Mouse (Mus musculus) CH12.LX (cell line): Measurements from ENCODE around the gene Fn1. TPM values are rescaled to one million over a fixed set of nuclear protein-coding genes. Genes with fewer than 3 reads are reported as not detected.

ENCODE experiments used
- DNase-seq: peaks from one replicate; pipeline ENCODE4 v3.0.0-alpha.2; 2013; ENCODE audit errors: extremely low read depth
- H3K27ac ChIP-seq: 2 replicates; pipeline ENCODE4 v1.5.1; 2012; ENCODE audit warnings: low read depth, mild to moderate bottlenecking, control low read depth, moderate library complexity; ENCODE audit not compliant: insufficient read depth
- H3K27me3 ChIP-seq: replicated peaks from 2 replicates; pipeline ENCODE3; 2012; ENCODE audit warnings: inconsistent platforms
- H3K36me3 ChIP-seq, 2 experiments: replicated peaks in 1 of 2; 2 replicates each; pipeline versions ENCODE3 to v1.6.1; 2012; ENCODE audit warnings: inconsistent platforms in 1 of 2, low read length in 1 of 2, mild to moderate bottlenecking in 1 of 2, mixed read lengths in 1 of 2, moderate library complexity in 1 of 2; ENCODE audit not compliant: control insufficient read depth in 1 of 2, insufficient read depth in 1 of 2
- H3K4me1 ChIP-seq, 2 experiments: 2 replicates each; pipeline ENCODE4 v1.6.1; 2012; ENCODE audit warnings: inconsistent platforms in 1 of 2, moderate library complexity in 1 of 2; ENCODE audit not compliant: insufficient read depth in 2 of 2, control insufficient read depth in 1 of 2
- H3K4me2 ChIP-seq: 2 replicates; pipeline ENCODE4 v1.6.1; 2012; ENCODE audit warnings: low read depth, mild to moderate bottlenecking, control low read depth; ENCODE audit not compliant: poor library complexity, insufficient read depth, severe bottlenecking
- H3K4me3 ChIP-seq, 3 experiments: fragments of 150-350 bp in 1 of 3; sonication (generic) in 1 of 3; replicated peaks in 1 of 3; 2 replicates each; pipeline versions ENCODE3 to v1.5.1; 2011 to 2012; ENCODE audit warnings: low read depth in 2 of 3, low read length in 2 of 3, mild to moderate bottlenecking in 2 of 3, moderate library complexity in 2 of 3, control low read depth in 1 of 3, improper control_type of control experiment in 1 of 3, inconsistent platforms in 1 of 3, mixed read lengths in 1 of 3; ENCODE audit not compliant: poor library complexity in 1 of 3
- H3K79me2 ChIP-seq: replicated peaks from 2 replicates; pipeline ENCODE4 v1.6.1; 2012; ENCODE audit warnings: mild to moderate bottlenecking, moderate library complexity; ENCODE audit not compliant: control insufficient read depth, poor library complexity, insufficient read depth, severe bottlenecking; ENCODE audit errors: extremely low read depth
- H3K9ac ChIP-seq: 2 replicates; pipeline ENCODE4 v1.6.1; 2012; ENCODE audit warnings: low read depth, mild to moderate bottlenecking, control low read depth, moderate library complexity; ENCODE audit not compliant: insufficient read depth
- H3K9me3 ChIP-seq: replicated peaks from 2 replicates; pipeline ENCODE3; 2012; ENCODE audit warnings: low read length, inconsistent platforms, mixed read lengths
- CTCF ChIP-seq, 2 experiments: IDR thresholded peaks in 1 of 2; conservative IDR thresholded peaks in 1 of 2; 2 replicates each; pipeline ENCODE4 v1.5.1; 2011 to 2012; ENCODE audit warnings: low read depth in 2 of 2, low read length in 2 of 2, improper control_type of control experiment in 1 of 2, inconsistent platforms in 1 of 2, mild to moderate bottlenecking in 1 of 2, moderate library complexity in 1 of 2
- ELF1 ChIP-seq: IDR thresholded peaks from 2 replicates; pipeline ENCODE4 v1.6.1; 2014; ENCODE audit warnings: low read depth, mild to moderate bottlenecking, inconsistent platforms, low read length, improper control_type of control experiment
- ETS1 ChIP-seq: conservative IDR thresholded peaks from 2 replicates; pipeline ENCODE4 v1.6.1; 2012; ENCODE audit warnings: low read depth, mild to moderate bottlenecking, inconsistent platforms, low read length, improper control_type of control experiment, moderate library complexity
- GABPA ChIP-seq: IDR thresholded peaks from 2 replicates; pipeline ENCODE4 v1.6.1; 2012; ENCODE audit warnings: low read depth, low read length, improper control_type of control experiment, inconsistent platforms; ENCODE audit not compliant: insufficient replicate concordance
- HCFC1 ChIP-seq: IDR thresholded peaks from 2 replicates; pipeline ENCODE4 v1.6.1; 2012; ENCODE audit warnings: low read depth, mild to moderate bottlenecking, inconsistent platforms, low read length, improper control_type of control experiment
- JUN ChIP-seq: IDR thresholded peaks from 2 replicates; pipeline ENCODE4 v1.6.1; 2011; ENCODE audit warnings: low read depth, mild to moderate bottlenecking, low read length, improper control_type of control experiment, moderate library complexity; ENCODE audit not compliant: insufficient read depth
- KAT2A ChIP-seq: IDR thresholded peaks from 2 replicates; pipeline ENCODE4 v1.6.1; 2012; ENCODE audit warnings: low read length, improper control_type of control experiment, inconsistent platforms; ENCODE audit not compliant: insufficient replicate concordance
- MAZ ChIP-seq: IDR thresholded peaks from 2 replicates; pipeline ENCODE4 v1.6.1; 2012; ENCODE audit warnings: low read depth, mild to moderate bottlenecking, inconsistent platforms, low read length, improper control_type of control experiment, moderate library complexity
- NELFE ChIP-seq: IDR thresholded peaks from 2 replicates; pipeline ENCODE4 v1.6.1; 2011; ENCODE audit warnings: low read depth, low read length, improper control_type of control experiment
- PAX5 ChIP-seq: IDR thresholded peaks from 2 replicates; pipeline ENCODE4 v1.6.1; 2012; ENCODE audit warnings: low read length, inconsistent platforms, mixed read lengths
- POLR2A ChIP-seq: IDR thresholded peaks from 2 replicates; pipeline ENCODE4 v1.6.1; 2011; ENCODE audit warnings: low read depth, mild to moderate bottlenecking, improper control_type of control experiment, low read length
- POLR2AphosphoS2 ChIP-seq: IDR thresholded peaks from 2 replicates; pipeline ENCODE4 v1.6.1; 2011; ENCODE audit warnings: low read depth, low read length, improper control_type of control experiment
- RCOR1 ChIP-seq: conservative IDR thresholded peaks from 2 replicates; pipeline ENCODE4 v1.6.1; 2012; ENCODE audit warnings: low read depth, mild to moderate bottlenecking, inconsistent platforms, low read length, improper control_type of control experiment
- SMC3 ChIP-seq: IDR thresholded peaks from 2 replicates; pipeline ENCODE4 v1.6.1; 2011; ENCODE audit warnings: low read depth, low read length, improper control_type of control experiment
- TBP ChIP-seq: conservative IDR thresholded peaks from 2 replicates; pipeline ENCODE4 v1.6.1; 2011; ENCODE audit warnings: low read depth, low read length, improper control_type of control experiment
- UBTF ChIP-seq: IDR thresholded peaks from 2 replicates; pipeline ENCODE4 v1.6.1; 2012; ENCODE audit warnings: low read depth, mild to moderate bottlenecking, inconsistent platforms, low read length, improper control_type of control experiment, moderate library complexity
- ZC3H11A ChIP-seq: IDR thresholded peaks from 2 replicates; pipeline ENCODE4 v1.6.1; 2012; ENCODE audit warnings: low read depth, mild to moderate bottlenecking, inconsistent platforms, low read length, improper control_type of control experiment
- ZMIZ1 ChIP-seq: IDR thresholded peaks from 2 replicates; pipeline ENCODE4 v1.6.1; 2012; ENCODE audit warnings: low read depth, mild to moderate bottlenecking, inconsistent platforms, low read length, improper control_type of control experiment
- ZNF384 ChIP-seq: IDR thresholded peaks from 2 replicates; pipeline ENCODE4 v1.6.1; 2012; ENCODE audit warnings: low read depth, low read length, improper control_type of control experiment, inconsistent platforms
- dilution Hi-C: fragments of 300-500 bp; cut with MboI; formaldehyde crosslinking; loops from 2 replicates; pipeline ENCODE4 v1.14.3; 2020; ENCODE audit warnings: low sequenced_read_pairs; ENCODE audit not compliant: extremely low pct_unique_long_range_greater_than_20kb, extremely low pct_ligation_motif_present
- in situ Hi-C: fragments of 300-500 bp; cut with MboI; formaldehyde crosslinking; loops from 3 replicates; pipeline ENCODE4 v1.14.3; 2019; ENCODE audit warnings: low sequenced_read_pairs, low pct_ligation_motif_present, low pct_unique_long_range_greater_than_20kb, mixed read lengths
- polyA plus RNA-seq: library from polyadenylated mRNA; unstranded; fragments of >175 nt; gene quantifications from 2 replicates; pipeline ENCODE4 v1.2.1, GENCODE M21; 2012; ENCODE audit warnings: low read depth; ENCODE audit not compliant: insufficient read length
- total RNA-seq, 2 experiments: library from RNA; depleted of rRNA; stranded (reverse); fragments of 300-350 nt in 1 of 2; fragments of >200 nt in 1 of 2; gene quantifications; 2 replicates each; pipeline ENCODE4 v1.2.3; 2012 to 2014

Fn1 gene
- total and polyA plus RNA-seq, 3 experiments = 0.17 to 0.20 TPM; not detected in 1

DNA sequence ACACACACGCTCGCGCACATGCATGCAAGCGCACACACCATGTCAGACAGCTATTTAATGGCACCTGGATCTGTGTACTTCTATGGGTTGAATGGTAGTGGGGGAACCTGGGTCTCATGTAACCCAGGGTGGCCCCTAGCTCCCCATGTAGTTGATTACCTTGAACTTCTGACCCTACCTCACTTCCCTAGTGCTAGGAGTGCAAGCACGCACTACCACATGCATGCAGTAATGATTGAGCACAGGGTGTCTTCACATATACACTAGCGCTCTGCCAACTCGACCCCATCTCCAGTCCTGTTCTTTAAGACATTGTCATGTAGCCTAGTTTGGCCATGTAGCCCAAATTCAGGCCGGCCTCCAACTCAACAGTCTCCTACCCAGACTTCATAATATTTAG is 69.7 kb downstream of the Fn1 start:
- no peak for DNase-seq
- no peaks in the 10 kb centered on the region for H3K27me3 ChIP-seq
- no peak overlapping the region for H3K9ac ChIP-seq
- TF ChIP-seq CTCF (conservative IDR thresholded peaks at IDR 0.05 in 1 of 2, IDR thresholded peaks at IDR 0.05 in 1 of 2; ENCODE audit: low read depth in 2 of 2, low read length in 2 of 2) (no peak), GABPA (no peak), PAX5 (no peak), POLR2A (no peak), HCFC1 (no peak), ZMIZ1 (no peak), UBTF (no peak), KAT2A (no peak), POLR2AphosphoS2 (no peak), JUN (no peak), ETS1 (no peak)
- no peak overlapping the region for H3K4me3 ChIP-seq
- dilution Hi-C loops = no loop called here
- no peaks in the 10 kb centered on the region for H3K9me3 ChIP-seq
- H3K4me2 ChIP-seq = no peak overlapping the region
- in situ Hi-C loops = no loop called here
- no peaks in the 10 kb centered on the region for H3K4me1 ChIP-seq
- no peak overlapping the region for H3K27ac ChIP-seq
- no peaks in the 10 kb centered on the region for H3K79me2 ChIP-seq
- H3K36me3 ChIP-seq = peaks cover 15 to 37% of the 10 kb centered on the region in 2 experiments

DNA sequence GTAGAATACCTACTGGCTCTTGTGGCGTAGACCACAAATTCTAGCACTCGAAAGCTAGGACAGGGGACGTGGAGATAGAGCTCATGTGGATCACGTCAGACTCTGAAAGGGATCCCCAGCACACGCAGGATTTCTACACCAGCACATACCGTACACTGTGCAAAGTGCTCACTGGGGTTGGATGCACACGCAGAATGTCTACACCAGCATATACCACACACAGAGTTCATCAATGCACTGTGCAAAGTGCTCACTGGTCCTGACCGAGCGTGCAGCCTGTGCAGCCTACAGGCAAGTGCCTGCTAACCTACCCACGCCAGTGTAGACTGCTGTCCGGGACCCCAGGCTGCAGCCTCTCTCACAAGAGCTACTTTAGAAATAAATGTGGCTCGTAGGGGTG is 72.6 kb downstream of the Fn1 start:
- Histone ChIP-seq H3K36me3 (peaks cover 40 to 66% of the 10 kb centered on the region in 2 experiments), H3K27ac (no peak overlapping the region), H3K4me3 (no peak overlapping the region), H3K4me1 (no peaks in the 10 kb centered on the region), H3K4me2 (no peak overlapping the region), H3K9ac (no peak overlapping the region), H3K27me3 (no peaks in the 10 kb centered on the region), H3K9me3 (no peaks in the 10 kb centered on the region), H3K79me2 (no peaks in the 10 kb centered on the region)
- in situ Hi-C loops (no loop called here), dilution Hi-C loops (no loop called here)
- DNase-seq = no peak
- TF ChIP-seq ELF1 (no peak), RCOR1 (no peak), SMC3 (no peak)

DNA sequence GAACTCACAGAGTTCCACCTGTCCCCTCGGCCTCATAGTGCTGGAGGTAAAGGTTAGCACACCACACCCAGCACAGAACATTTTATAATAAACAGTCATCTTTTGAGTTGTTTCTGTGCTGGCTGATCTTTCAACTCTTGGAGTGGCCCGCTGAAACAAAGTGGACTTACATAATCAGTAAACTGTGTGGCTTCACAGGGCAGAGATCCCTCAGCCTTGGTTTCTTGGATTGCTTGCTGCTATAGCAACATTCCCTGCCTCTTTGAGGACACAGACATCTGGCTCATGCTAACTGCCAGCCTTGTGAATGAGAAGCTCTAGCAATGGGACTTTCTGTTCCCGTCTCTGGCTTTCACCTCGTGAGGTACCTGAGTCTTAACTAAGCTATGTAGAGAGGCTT is 73.5 kb downstream of the Fn1 start:
- Histone ChIP-seq H3K9me3 (no peaks in the 10 kb centered on the region), H3K4me3 (no peak overlapping the region), H3K9ac (no peak overlapping the region), H3K79me2 (no peaks in the 10 kb centered on the region), H3K4me1 (no peaks in the 10 kb centered on the region), H3K36me3 (peaks cover 43 to 75% of the 10 kb centered on the region in 2 experiments), H3K4me2 (no peak overlapping the region), H3K27me3 (no peaks in the 10 kb centered on the region), H3K27ac (no peak overlapping the region)
- no peak for TF ChIP-seq RCOR1
- no peak for TF ChIP-seq ELF1
- TF ChIP-seq NELFE = no peak
- no peak for TF ChIP-seq CTCF (conservative IDR thresholded peaks at IDR 0.05 in 1 of 2, IDR thresholded peaks at IDR 0.05 in 1 of 2; ENCODE audit: low read depth in 2 of 2, low read length in 2 of 2)
- no peak for TF ChIP-seq SMC3
- no peak for TF ChIP-seq POLR2AphosphoS2
- TF ChIP-seq TBP = no peak
- TF ChIP-seq HCFC1 = no peak
- TF ChIP-seq ZNF384 = no peak
- TF ChIP-seq MAZ = no peak
- TF ChIP-seq ZC3H11A = no peak
- in situ Hi-C loops (no loop called here), dilution Hi-C loops (no loop called here)
- no peak for DNase-seq
